Mouse (Mus musculus): ENCODE results near the gene Cgn. TPM values are rescaled to one million over a fixed set of nuclear protein-coding genes. Genes with fewer than 3 reads are reported as not detected.
"Not testable (repeated sequence)": the region's sequence is repeated elsewhere in the genome, so short reads cannot be mapped to it uniquely, and the experiment has no call there.

Cgn gene
- total and polyA plus RNA-seq, 2 experiments from 2014 or later = 0.04 to 0.51 TPM

GRCm38 (mm10) chr3:94758056-94758409 is 28.3 kb downstream of the Cgn start:
- peak; percentile 95 for ATAC-seq (ENCODE audit: insufficient read depth, low read depth)
- H3K27me3 ChIP-seq (ENCODE audit: control insufficient read depth, insufficient read depth, low read length); H3K9me3 ChIP-seq (replicated peaks; ENCODE audit: control insufficient read depth, low read length); H3K27ac ChIP-seq (ENCODE audit: low read depth); H3K9ac ChIP-seq (replicated peaks; ENCODE audit: low read depth, low read length); H3K4me1 ChIP-seq (ENCODE audit: control insufficient read depth, insufficient read depth); DNase-seq (ENCODE audit: low spot score); H3K36me3 ChIP-seq (replicated peaks; ENCODE audit: control insufficient read depth, insufficient read depth, low read length): not testable (repeated sequence)
- under 1% methylated on average over 19 of the region's 31 CpGs for WGBS
- Histone ChIP-seq H3K4me2 (ENCODE audit: low read depth, low read length) (peak overlapping the region; percentile 49), H3K4me3 (ENCODE audit: low read depth, low read length) (peak overlapping the region; percentile 25; the same call in 1 of the 2 replicates)

- WGBS = 8% methylated on average over 21 of the region's 47 CpGs
- not testable (repeated sequence) for DNase-seq (ENCODE audit: low spot score); H3K9me3 ChIP-seq (replicated peaks; ENCODE audit: control insufficient read depth, low read length)
Measured at GRCm38 (mm10) chr3:94757251-94758055, 28.8 kb downstream of the Cgn start.

GRCm38 (mm10) chr3:94745691-94746090 is 40.6 kb downstream of the Cgn start:
- DNase-seq (ENCODE audit: low spot score) (no peak), ATAC-seq (ENCODE audit: insufficient read depth, low read depth) (no peak)
- H3K9me3 ChIP-seq (replicated peaks; ENCODE audit: control insufficient read depth, low read length) = 0 out of 2 replicates have a peak, but pooled peaks cover 4% of the 10 kb centered on the region
- no peak overlapping the region for H3K9ac ChIP-seq (replicated peaks; ENCODE audit: low read depth, low read length)
- H3K4me3 ChIP-seq (ENCODE audit: low read depth, low read length) = no peak overlapping the region
- no peak overlapping the region for H3K4me2 ChIP-seq (ENCODE audit: low read depth, low read length)
- no peaks in the 10 kb centered on the region for H3K4me1 ChIP-seq (ENCODE audit: control insufficient read depth, insufficient read depth)
- H3K27me3 ChIP-seq (ENCODE audit: control insufficient read depth, insufficient read depth, low read length) = no peaks in the 10 kb centered on the region
- H3K36me3 ChIP-seq (replicated peaks; ENCODE audit: control insufficient read depth, insufficient read depth, low read length) = no peaks in the 10 kb centered on the region
- no peak overlapping the region for H3K27ac ChIP-seq (ENCODE audit: low read depth)
- TF ChIP-seq EP300 (IDR thresholded peaks at IDR 0.05; ENCODE audit: low read depth) (no peak), CTCF (IDR thresholded peaks at IDR 0.05; ENCODE audit: low read depth) (no peak)
- 93% methylated on average over 17 of the region's 17 CpGs for WGBS

More at GRCm38 (mm10) chr3:94757251-94758055, 28.8 kb downstream of the Cgn start:
- H3K4me2 ChIP-seq (ENCODE audit: low read depth, low read length) = peak overlapping the region; percentile 56
- peak overlapping the region; percentile 35 for H3K4me3 ChIP-seq (ENCODE audit: low read depth, low read length)
- peak; percentile 33 for ATAC-seq (ENCODE audit: insufficient read depth, low read depth)
- not testable (repeated sequence) for H3K36me3 ChIP-seq (replicated peaks; ENCODE audit: control insufficient read depth, insufficient read depth, low read length); H3K27ac ChIP-seq (ENCODE audit: low read depth); H3K9ac ChIP-seq (replicated peaks; ENCODE audit: low read depth, low read length); H3K4me1 ChIP-seq (ENCODE audit: control insufficient read depth, insufficient read depth); H3K27me3 ChIP-seq (ENCODE audit: control insufficient read depth, insufficient read depth, low read length)

- DNase-seq (ENCODE audit: low spot score); H3K27ac ChIP-seq (ENCODE audit: low read depth): not testable (repeated sequence)
- peak; percentile 25 for TF ChIP-seq CTCF (IDR thresholded peaks at IDR 0.05; ENCODE audit: low read depth)
Measured at GRCm38 (mm10) chr3:94723637-94724036, 62.7 kb downstream of the Cgn start.

GRCm38 (mm10) chr3:94718253-94718652 is 68.0 kb downstream of the Cgn start:
- not testable (repeated sequence) for H3K4me2 ChIP-seq (ENCODE audit: low read depth, low read length); H3K4me1 ChIP-seq (ENCODE audit: control insufficient read depth, insufficient read depth); H3K36me3 ChIP-seq (replicated peaks; ENCODE audit: control insufficient read depth, insufficient read depth, low read length); H3K9me3 ChIP-seq (replicated peaks; ENCODE audit: control insufficient read depth, low read length); H3K4me3 ChIP-seq (ENCODE audit: low read depth, low read length); DNase-seq (ENCODE audit: low spot score); H3K9ac ChIP-seq (replicated peaks; ENCODE audit: low read depth, low read length); H3K27me3 ChIP-seq (ENCODE audit: control insufficient read depth, insufficient read depth, low read length); H3K27ac ChIP-seq (ENCODE audit: low read depth)
- WGBS = 24% methylated on average over 1 of the region's 1 CpGs
- peak; percentile 44; the same call in 1 of the 2 replicates for ATAC-seq (ENCODE audit: insufficient read depth, low read depth)

More at GRCm38 (mm10) chr3:94723637-94724036, 62.7 kb downstream of the Cgn start:
- WGBS = 16% methylated on average over 2 of the region's 2 CpGs
- H3K4me3 ChIP-seq (ENCODE audit: low read depth, low read length); ATAC-seq (ENCODE audit: insufficient read depth, low read depth); H3K9me3 ChIP-seq (replicated peaks; ENCODE audit: control insufficient read depth, low read length); H3K9ac ChIP-seq (replicated peaks; ENCODE audit: low read depth, low read length); H3K4me2 ChIP-seq (ENCODE audit: low read depth, low read length); H3K4me1 ChIP-seq (ENCODE audit: control insufficient read depth, insufficient read depth); H3K36me3 ChIP-seq (replicated peaks; ENCODE audit: control insufficient read depth, insufficient read depth, low read length); H3K27me3 ChIP-seq (ENCODE audit: control insufficient read depth, insufficient read depth, low read length): not testable (repeated sequence)

- ATAC-seq (ENCODE audit: insufficient read depth, low read depth); H3K36me3 ChIP-seq (replicated peaks; ENCODE audit: control insufficient read depth, insufficient read depth, low read length); H3K27me3 ChIP-seq (ENCODE audit: control insufficient read depth, insufficient read depth, low read length); DNase-seq (ENCODE audit: low spot score); H3K9me3 ChIP-seq (replicated peaks; ENCODE audit: control insufficient read depth, low read length); H3K9ac ChIP-seq (replicated peaks; ENCODE audit: low read depth, low read length); H3K4me2 ChIP-seq (ENCODE audit: low read depth, low read length); H3K4me3 ChIP-seq (ENCODE audit: low read depth, low read length); H3K4me1 ChIP-seq (ENCODE audit: control insufficient read depth, insufficient read depth); H3K27ac ChIP-seq (ENCODE audit: low read depth): not testable (repeated sequence)
- 86% methylated on average over 3 of the region's 3 CpGs for WGBS
Measured at GRCm38 (mm10) chr3:94713424-94713823, 72.9 kb downstream of the Cgn start.

- H3K4me2 ChIP-seq (ENCODE audit: low read depth, low read length); H3K27me3 ChIP-seq (ENCODE audit: control insufficient read depth, insufficient read depth, low read length); H3K27ac ChIP-seq (ENCODE audit: low read depth); H3K4me1 ChIP-seq (ENCODE audit: control insufficient read depth, insufficient read depth); DNase-seq (ENCODE audit: low spot score); H3K4me3 ChIP-seq (ENCODE audit: low read depth, low read length); H3K9me3 ChIP-seq (replicated peaks; ENCODE audit: control insufficient read depth, low read length); H3K9ac ChIP-seq (replicated peaks; ENCODE audit: low read depth, low read length); ATAC-seq (ENCODE audit: insufficient read depth, low read depth); H3K36me3 ChIP-seq (replicated peaks; ENCODE audit: control insufficient read depth, insufficient read depth, low read length): not testable (repeated sequence)
Measured at GRCm38 (mm10) chr3:94710591-94710990, 75.7 kb downstream of the Cgn start.
